Mouse (Mus musculus) spleen, adult 12 weeks (tissue): ENCODE measurements around the gene Snd1.

Experiments
- DNase-seq: peaks from one replicate; pipeline ENCODE4 v3.0.0; 2022; ENCODE audit warnings: low spot score

The Snd1 gene

DNA sequence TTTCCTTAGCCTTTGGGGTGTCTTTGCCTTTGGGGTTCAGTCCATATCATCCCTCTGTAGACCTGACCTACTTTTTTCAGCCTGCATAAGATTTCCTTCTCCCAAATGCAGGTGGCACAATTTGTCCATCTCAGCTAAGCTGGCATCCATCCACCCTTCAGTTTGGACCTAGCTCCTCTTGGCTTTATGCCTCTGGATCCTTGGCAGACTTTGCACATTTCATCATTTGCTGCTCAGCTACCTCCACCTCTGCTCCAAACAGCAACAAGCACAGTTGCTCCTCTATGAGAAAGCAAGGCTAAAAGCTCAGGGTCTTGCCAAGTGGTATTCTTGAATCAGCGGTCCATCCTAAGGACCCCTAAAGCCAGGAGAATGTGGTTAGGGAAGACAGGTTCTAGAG lies 500.2 kb downstream of the Snd1 start:
- no peak for DNase-seq

DNA sequence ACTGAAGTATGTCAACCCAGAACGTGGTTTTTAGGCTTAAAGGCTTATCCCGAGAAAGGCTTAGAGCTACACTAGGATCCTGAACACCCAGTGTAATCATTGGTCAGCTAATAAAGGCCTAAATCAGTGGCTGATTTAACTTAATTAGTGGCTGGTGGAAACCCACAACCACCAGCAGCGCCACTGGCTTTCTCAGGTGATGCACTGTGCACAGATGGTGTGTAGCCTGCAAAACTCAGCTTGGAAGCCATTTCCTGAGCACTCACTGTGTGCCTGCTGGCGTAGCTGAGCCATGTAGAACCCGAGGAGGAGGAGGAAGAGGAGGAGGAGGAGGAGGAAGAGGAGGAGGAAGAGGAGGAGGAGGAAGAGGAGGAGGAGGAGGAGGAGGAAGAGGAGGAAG lies 503.1 kb downstream of the Snd1 start:
- DNase-seq, result no peak

DNA sequence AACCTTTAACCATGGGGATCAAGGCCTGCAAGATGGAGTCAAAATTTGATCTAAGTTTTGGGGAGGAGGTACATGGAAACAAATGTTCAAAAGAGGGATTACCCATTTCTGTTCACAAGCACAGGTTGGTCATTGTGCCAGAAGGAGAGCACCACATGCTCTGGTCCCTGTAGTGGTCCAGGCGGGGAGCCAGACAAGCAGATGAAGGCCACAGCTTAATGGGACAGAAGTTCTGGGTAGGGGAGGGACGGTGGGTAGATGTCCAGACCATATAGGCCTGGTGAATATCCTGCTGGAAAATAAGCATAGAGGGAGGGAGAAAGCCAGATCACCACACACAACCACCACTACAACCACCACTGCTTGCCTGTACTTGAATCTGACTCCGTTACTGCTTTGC lies 503.9 kb downstream of the Snd1 start:
- DNase-seq, result no peak

DNA sequence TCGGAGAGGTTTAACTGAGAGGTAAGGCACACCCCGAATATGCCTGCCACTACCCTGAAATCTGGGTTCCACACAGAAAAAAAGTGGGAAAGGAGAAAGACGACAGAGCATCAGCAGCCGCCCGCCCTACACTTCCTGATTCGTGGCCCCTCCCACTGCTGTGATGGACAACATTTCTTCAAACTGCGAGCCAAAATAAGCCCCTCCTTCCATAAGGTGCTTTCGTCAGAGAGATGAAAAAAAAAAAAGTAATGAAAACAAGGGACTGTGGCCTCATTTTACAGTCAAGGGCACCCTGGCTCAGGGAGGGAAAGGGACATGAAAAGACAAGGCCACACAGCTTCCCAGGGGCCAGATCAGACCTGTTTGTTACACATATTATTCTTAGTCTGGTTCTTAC lies 504.6 kb downstream of the Snd1 start:
- no peak for DNase-seq

- no peak for DNase-seq
Observed at GRCm38 (mm10) chr6:28980219-28980618, 505.3 kb downstream of the Snd1 start.

GRCm38 (mm10) chr6:28980750-28981584 lies 506.0 kb downstream of the Snd1 start:
- DNase-seq, result no peak

GRCm38 (mm10) chr6:28981585-28981948 lies 506.6 kb downstream of the Snd1 start:
- DNase-seq, result no peak

- no peak for DNase-seq
Observed at GRCm38 (mm10) chr6:28981966-28982701, 507.2 kb downstream of the Snd1 start.

GRCm38 (mm10) chr6:28982817-28983216 lies 507.9 kb downstream of the Snd1 start:
- no peak for DNase-seq
